Mouse (Mus musculus) intestine, embryonic 14.5 days (tissue): ENCODE data around the gene Asah2. TPM values are rescaled to one million over a fixed set of nuclear protein-coding genes. Genes with fewer than 3 reads are reported as not detected.
"Not testable (repeated sequence)": the region's sequence is repeated elsewhere in the genome, so short reads cannot be mapped to it uniquely, and the experiment has no call there.

ENCODE experiments used
- ATAC-seq: fragments of 200-750 bp; cut with Nextera tagmentation; replicated peaks from 2 replicates; pipeline ENCODE4 v1.8.0; 2017; ENCODE audit warnings: low read depth, moderate number of reproducible peaks, moderate TSS enrichment, moderate library complexity; ENCODE audit not compliant: low FRiP score, low TSS enrichment
- DNase-seq: peaks from one replicate; pipeline ENCODE4 v3.0.0-alpha.2; 2018; ENCODE audit warnings: low spot score
- H3K27ac ChIP-seq: fragments of 300-500 bp; sonication (generic); 2 replicates; pipeline ENCODE4 v1.5.1; 2014; ENCODE audit warnings: low read depth, mild to moderate bottlenecking, control low read depth
- H3K27me3 ChIP-seq: fragments of 300-500 bp; sonication (generic); replicated peaks from 2 replicates; pipeline ENCODE4 v1.6.1; 2014; ENCODE audit warnings: low read length, control low read depth; ENCODE audit not compliant: control insufficient read depth, insufficient read depth
- H3K36me3 ChIP-seq: fragments of 300-500 bp; sonication (generic); 2 replicates; pipeline ENCODE4 v1.6.1; 2014; ENCODE audit warnings: low read length, control low read depth; ENCODE audit not compliant: control insufficient read depth, insufficient read depth
- H3K4me1 ChIP-seq: fragments of 300-500 bp; sonication (generic); replicated peaks from 2 replicates; pipeline ENCODE4 v1.6.1; 2014; ENCODE audit warnings: low read length, control low read depth, mixed read lengths; ENCODE audit not compliant: control insufficient read depth, insufficient read depth
- H3K4me2 ChIP-seq: fragments of 300-500 bp; sonication (generic); 2 replicates; pipeline ENCODE4 v1.6.1; 2014; ENCODE audit warnings: low read length
- H3K4me3 ChIP-seq: fragments of 300-500 bp; sonication (generic); 2 replicates; pipeline ENCODE4 v1.5.1; 2014; ENCODE audit warnings: low read depth, low read length, control low read depth, mixed read lengths
- H3K9ac ChIP-seq: fragments of 300-500 bp; sonication (generic); 2 replicates; pipeline ENCODE4 v1.6.1; 2014; ENCODE audit warnings: mild to moderate bottlenecking, low read length
- H3K9me3 ChIP-seq: fragments of 300-500 bp; sonication (generic); 2 replicates; pipeline ENCODE4 v1.6.1; 2016; ENCODE audit warnings: low read length, control low read depth; ENCODE audit not compliant: control insufficient read depth
- WGBS: fragments of 180-500 bp; shearing (Covaris S2); extraction: QIAGEN DNeasy Blood & Tissue Kit; methylation state at CpG from one replicate; pipeline ENCODE4 v1.1.7; 2014; 5-methylcytosine and 5-hydroxymethylcytosine counted together
- polyA plus RNA-seq: library from polyadenylated mRNA; unstranded; fragments of >200 nt; fragmentation: Nextera tagmentation; extraction: Ambion mirVana; gene quantifications from 2 replicates; pipeline ENCODE4 v1.2.1, GENCODE M21; 2014

Gene Asah2
- polyA plus RNA-seq, 1 experiment from 2014 or later, result 1.9 TPM

GRCm38 (mm10) chr19:32090804-32091203 is 17.2 kb downstream of the Asah2 start:
- H3K4me1 ChIP-seq, result no peaks in the 10 kb centered on the region
- no peak overlapping the region for H3K9ac ChIP-seq
- no peaks in the 10 kb centered on the region for H3K36me3 ChIP-seq

GRCm38 (mm10) chr19:32088570-32088969 is 19.4 kb downstream of the Asah2 start:
- H3K27ac ChIP-seq, result no peak overlapping the region
- ATAC-seq, result no peak
- H3K4me2 ChIP-seq, result no peak overlapping the region
- H3K4me3 ChIP-seq, result no peak overlapping the region
- no peak for DNase-seq
- H3K4me1 ChIP-seq, result no peaks in the 10 kb centered on the region
- no peaks in the 10 kb centered on the region for H3K27me3 ChIP-seq
- H3K36me3 ChIP-seq, result no peaks in the 10 kb centered on the region
- H3K9me3 ChIP-seq, result no peaks in the 10 kb centered on the region
- no peak overlapping the region for H3K9ac ChIP-seq
- WGBS, result 89% methylated on average over 1 of the region's 1 CpGs

More at GRCm38 (mm10) chr19:32090804-32091203, 17.2 kb downstream of the Asah2 start:
- Histone ChIP-seq H3K4me3 (no peak overlapping the region), H3K4me2 (no peak overlapping the region), H3K27me3 (no peaks in the 10 kb centered on the region), H3K27ac (no peak overlapping the region), H3K9me3 (no peaks in the 10 kb centered on the region)
- WGBS, result 86% methylated on average over 4 of the region's 4 CpGs
- DNase-seq (no peak), ATAC-seq (no peak)

DNA sequence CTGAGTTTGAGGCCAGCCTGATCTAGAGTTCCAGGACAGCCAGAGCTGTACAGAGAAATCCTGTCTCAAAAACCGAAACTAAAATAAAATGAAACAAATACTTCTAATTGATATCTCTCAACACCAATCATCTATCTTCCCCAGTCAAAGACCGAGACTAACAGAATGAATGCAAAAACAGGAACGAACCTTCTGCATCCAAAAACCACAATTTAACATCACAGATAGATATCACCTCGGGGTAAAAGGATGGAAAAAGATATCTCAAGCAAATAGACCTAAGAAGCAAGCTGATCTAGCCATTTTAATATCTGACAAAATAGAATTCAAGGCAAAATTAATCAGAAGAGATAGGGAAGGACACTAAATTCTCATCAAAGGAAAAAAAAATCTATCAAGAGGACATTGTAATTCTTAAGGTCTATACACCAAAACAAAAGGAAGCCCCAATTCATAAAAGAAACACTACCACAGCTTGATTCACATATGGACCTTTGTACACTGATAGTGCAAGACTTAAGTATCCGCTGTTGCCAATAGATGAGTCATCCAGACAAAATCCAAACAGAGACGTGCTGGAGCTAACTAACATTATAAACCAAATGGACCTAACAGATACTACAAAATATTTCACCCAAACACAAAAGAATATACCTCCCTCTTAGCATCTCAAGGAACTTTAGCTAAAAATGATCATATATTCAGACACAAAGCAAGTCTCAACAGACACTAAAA is 20.1 kb downstream of the Asah2 start:
- H3K36me3 ChIP-seq, result no peaks in the 10 kb centered on the region
- H3K4me1 ChIP-seq, result no peaks in the 10 kb centered on the region
- no peak overlapping the region for H3K9ac ChIP-seq
- no peaks in the 10 kb centered on the region for H3K27me3 ChIP-seq
- no peaks in the 10 kb centered on the region for H3K9me3 ChIP-seq
- ATAC-seq (no peak), DNase-seq (no peak)
- H3K4me2 ChIP-seq, result no peak overlapping the region
- 78% methylated on average over 6 of the region's 6 CpGs for WGBS
- H3K4me3 ChIP-seq, result no peak overlapping the region
- no peak overlapping the region for H3K27ac ChIP-seq

- ATAC-seq, DNase-seq, H3K27me3 ChIP-seq, H3K4me2 ChIP-seq, H3K4me1 ChIP-seq, H3K27ac ChIP-seq, H3K9me3 ChIP-seq, H3K4me3 ChIP-seq, H3K36me3 ChIP-seq, H3K9ac ChIP-seq: not testable (repeated sequence)
- WGBS, result 80% methylated on average over 1 of the region's 1 CpGs
These were observed 23.2 kb downstream of the Asah2 start for GRCm38 (mm10) chr19:32084813-32085212.

DNA sequence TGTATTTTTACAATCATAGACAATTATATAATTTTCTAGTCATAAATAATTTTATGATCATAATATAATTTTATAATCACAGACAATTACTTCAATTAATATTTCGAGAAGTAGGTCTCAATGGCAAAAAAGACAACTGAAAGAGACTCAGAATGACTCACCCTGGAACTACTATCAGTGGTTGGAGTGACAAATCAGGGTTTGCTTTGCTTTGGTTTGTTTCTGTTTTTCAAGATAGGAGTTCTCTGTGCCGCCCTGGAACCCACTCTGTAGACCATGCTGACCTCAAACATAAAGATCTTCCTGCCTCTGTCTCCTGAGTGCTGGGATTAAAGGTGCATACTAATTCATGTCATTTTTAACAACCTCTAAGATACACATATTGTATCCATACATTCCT is 37.7 kb downstream of the Asah2 start:
- no peak overlapping the region for H3K9ac ChIP-seq
- no peak overlapping the region for H3K4me2 ChIP-seq
- H3K4me3 ChIP-seq, result no peak overlapping the region
- 75% methylated on average over 2 of the region's 2 CpGs for WGBS
- no peaks in the 10 kb centered on the region for H3K36me3 ChIP-seq
- no peaks in the 10 kb centered on the region for H3K9me3 ChIP-seq
- ATAC-seq, result no peak
- no peaks in the 10 kb centered on the region for H3K27me3 ChIP-seq
- no peak overlapping the region for H3K27ac ChIP-seq
- H3K4me1 ChIP-seq, result no peaks in the 10 kb centered on the region
- no peak for DNase-seq

GRCm38 (mm10) chr19:32069598-32069997 is 38.4 kb downstream of the Asah2 start:
- H3K4me3 ChIP-seq, result no peak overlapping the region
- WGBS, result 68% methylated on average over 2 of the region's 2 CpGs
- no peak overlapping the region for H3K4me2 ChIP-seq
- no peaks in the 10 kb centered on the region for H3K4me1 ChIP-seq
- DNase-seq (no peak), ATAC-seq (no peak)
- H3K27ac ChIP-seq, result no peak overlapping the region
- no peaks in the 10 kb centered on the region for H3K27me3 ChIP-seq
- no peaks in the 10 kb centered on the region for H3K36me3 ChIP-seq
- no peak overlapping the region for H3K9ac ChIP-seq
- no peaks in the 10 kb centered on the region for H3K9me3 ChIP-seq

DNA sequence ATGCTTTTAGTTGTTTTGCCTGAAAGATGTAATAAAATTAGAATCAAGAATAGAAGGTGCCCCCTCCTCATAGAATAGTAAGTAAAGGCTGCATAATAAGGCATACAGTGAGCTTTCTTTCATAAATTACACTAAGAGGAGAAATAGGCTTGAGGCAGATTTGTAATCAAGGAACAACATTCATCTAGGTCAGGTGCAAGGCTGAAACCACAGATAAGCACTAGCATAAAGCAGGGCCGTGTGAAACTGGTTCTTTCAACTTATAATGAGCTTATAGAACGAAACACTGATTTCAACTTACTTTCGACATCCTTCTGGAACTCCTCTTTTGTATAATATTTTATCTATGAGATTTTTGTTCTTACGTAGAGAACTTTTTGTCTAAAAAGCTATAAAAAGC is 40.3 kb downstream of the Asah2 start:
- DNase-seq, result no peak

DNA sequence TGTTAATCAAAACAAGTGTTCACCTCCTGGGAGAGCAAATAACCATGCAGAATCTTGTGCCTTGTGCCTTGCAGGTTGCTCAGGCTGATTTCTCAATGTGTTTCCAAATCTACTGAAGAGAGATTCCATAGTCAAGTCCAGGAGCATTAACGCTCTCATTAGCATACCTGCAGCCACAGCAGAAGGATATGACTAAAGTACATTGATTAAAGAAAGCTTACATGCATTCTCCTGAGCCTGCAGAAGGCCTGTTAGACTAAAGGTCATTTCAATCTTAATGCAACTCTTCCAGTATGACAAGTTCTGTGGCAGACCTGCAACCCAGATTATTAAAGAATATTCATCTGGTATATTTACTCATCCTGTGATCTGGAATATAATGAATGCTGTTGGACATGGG is 46.7 kb downstream of the Asah2 start:
- Histone ChIP-seq H3K9ac (no peak overlapping the region), H3K4me1 (no peaks in the 10 kb centered on the region), H3K27ac (no peak overlapping the region), H3K9me3 (no peaks in the 10 kb centered on the region), H3K4me2 (no peak overlapping the region), H3K36me3 (no peaks in the 10 kb centered on the region), H3K27me3 (no peaks in the 10 kb centered on the region), H3K4me3 (no peak overlapping the region)
- ATAC-seq, result no peak
- DNase-seq, result no peak
- 83% methylated on average over 1 of the region's 1 CpGs for WGBS

More for the DNA sequence above, 40.3 kb downstream of the Asah2 start:
- H3K4me1 ChIP-seq, result no peaks in the 10 kb centered on the region
- 77% methylated on average over 4 of the region's 4 CpGs for WGBS
- H3K36me3 ChIP-seq, result no peaks in the 10 kb centered on the region
- H3K4me3 ChIP-seq, result no peak overlapping the region
- no peak for ATAC-seq
- no peak overlapping the region for H3K9ac ChIP-seq
- no peak overlapping the region for H3K27ac ChIP-seq
- no peaks in the 10 kb centered on the region for H3K27me3 ChIP-seq
- H3K4me2 ChIP-seq, result no peak overlapping the region
- no peaks in the 10 kb centered on the region for H3K9me3 ChIP-seq

- no peak for ATAC-seq
- WGBS, result 90% methylated on average over 1 of the region's 1 CpGs
- Histone ChIP-seq H3K9ac (no peak overlapping the region), H3K27ac (no peak overlapping the region), H3K9me3 (no peaks in the 10 kb centered on the region), H3K4me1 (no peaks in the 10 kb centered on the region), H3K36me3 (no peaks in the 10 kb centered on the region), H3K4me3 (no peak overlapping the region), H3K4me2 (no peak overlapping the region), H3K27me3 (no peaks in the 10 kb centered on the region)
- DNase-seq, result no peak
These were observed 51.8 kb downstream of the Asah2 start for GRCm38 (mm10) chr19:32056252-32056651.
